Mouse (Mus musculus) hindlimb bud, embryonic 11.5 days (tissue): ENCODE results near the gene Nuak2.
A peak's percentile ranks its signal among the peaks of the same experiment; 100 is the strongest.
"Not testable (repeated sequence)": the region's sequence is repeated elsewhere in the genome, so short reads cannot be mapped to it uniquely, and the experiment has no call there.

Experiments used
- DNase-seq: peaks from one replicate; pipeline ENCODE4 v3.0.0-alpha.2; 2012; ENCODE audit warnings: low read depth, low spot score; ENCODE audit errors: extremely low spot score

Gene Nuak2

GRCm38 (mm10) chr1:132348401-132348800 lies 32.5 kb downstream of the Nuak2 start:
- no peak for DNase-seq

- not testable (repeated sequence) for DNase-seq
These were observed 33.1 kb downstream of the Nuak2 start for GRCm38 (mm10) chr1:132349049-132349448.

DNA sequence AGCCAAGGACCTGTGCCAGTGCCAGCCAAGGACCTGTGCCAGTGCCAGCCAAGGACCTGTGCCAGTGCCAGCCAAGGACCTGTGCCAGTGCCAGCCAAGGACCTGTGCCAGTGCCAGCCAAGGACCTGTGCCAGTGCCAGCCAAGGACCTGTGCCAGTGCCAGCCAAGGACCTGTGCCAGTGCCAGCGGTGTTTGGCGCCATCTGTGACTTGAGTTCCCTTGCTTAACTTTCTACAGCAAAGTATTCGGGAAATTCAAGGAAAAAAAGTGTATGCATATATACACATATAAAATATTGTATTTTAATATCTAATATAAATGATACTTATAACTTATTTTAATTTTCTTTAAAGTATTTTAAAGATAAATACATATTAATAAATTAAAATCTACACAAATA lies 33.7 kb downstream of the Nuak2 start:
- DNase-seq, result not testable (repeated sequence)

DNA sequence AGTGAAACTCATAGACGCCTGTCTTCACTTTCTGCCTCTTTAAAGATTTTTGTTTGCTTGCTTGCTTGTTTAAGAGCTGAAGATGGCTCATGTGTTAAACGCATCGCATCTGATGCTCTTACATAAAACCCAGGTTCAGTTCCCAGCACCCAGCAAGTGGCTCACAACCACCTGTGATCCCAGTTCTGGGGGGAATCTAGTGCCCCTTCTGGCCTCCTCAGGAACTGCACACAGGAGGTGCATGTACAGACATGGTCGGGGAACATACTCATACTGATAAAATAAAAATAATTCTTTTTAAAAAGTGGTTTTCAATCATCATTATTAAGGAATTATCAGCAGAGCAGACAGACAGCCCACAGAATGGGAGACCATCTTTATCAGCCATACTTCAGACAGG lies 35.1 kb downstream of the Nuak2 start:
- DNase-seq, result no peak

DNA sequence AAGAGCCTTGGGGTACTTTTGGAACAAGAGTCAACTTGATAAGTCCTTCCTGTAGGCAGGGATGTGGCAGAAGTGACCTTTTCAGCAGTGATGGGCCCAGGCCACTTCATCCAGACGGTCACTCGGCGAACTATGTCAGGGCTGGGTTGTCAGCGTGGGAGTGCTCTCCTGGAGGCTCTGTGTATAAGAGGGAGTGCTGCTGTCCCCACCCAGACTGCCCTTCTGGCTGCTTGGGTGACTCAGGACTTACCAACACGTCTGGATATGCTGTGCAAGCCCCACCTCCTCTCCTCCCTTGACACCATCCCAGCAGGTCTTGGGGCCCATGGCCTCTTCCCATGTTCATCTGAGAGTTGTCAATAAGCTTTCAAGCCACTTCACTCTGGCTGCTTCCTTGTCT lies 37.5 kb downstream of the Nuak2 start:
- DNase-seq, result no peak

DNA sequence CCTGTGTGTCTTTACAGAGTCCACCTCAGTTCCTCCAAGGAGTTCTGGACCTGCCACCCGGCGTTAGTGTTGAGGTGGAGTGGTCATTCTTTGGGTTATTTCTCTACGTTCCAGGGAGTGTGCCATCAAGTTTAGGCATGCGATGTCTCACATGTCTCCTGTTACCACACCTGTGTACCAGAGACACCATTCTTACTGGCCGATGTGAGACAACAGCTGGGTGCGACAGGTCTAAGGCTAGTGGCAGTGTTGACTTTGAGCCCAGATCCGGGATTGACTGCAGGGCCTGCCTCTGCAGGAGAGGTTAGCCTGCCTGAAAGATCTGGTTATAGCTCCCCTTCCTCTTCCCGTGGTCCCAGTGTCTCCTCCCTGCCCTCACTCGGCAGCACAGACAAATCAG lies 38.3 kb downstream of the Nuak2 start:
- no peak for DNase-seq

GRCm38 (mm10) chr1:132355162-132355601 lies 39.3 kb downstream of the Nuak2 start:
- DNase-seq, result no peak

DNA sequence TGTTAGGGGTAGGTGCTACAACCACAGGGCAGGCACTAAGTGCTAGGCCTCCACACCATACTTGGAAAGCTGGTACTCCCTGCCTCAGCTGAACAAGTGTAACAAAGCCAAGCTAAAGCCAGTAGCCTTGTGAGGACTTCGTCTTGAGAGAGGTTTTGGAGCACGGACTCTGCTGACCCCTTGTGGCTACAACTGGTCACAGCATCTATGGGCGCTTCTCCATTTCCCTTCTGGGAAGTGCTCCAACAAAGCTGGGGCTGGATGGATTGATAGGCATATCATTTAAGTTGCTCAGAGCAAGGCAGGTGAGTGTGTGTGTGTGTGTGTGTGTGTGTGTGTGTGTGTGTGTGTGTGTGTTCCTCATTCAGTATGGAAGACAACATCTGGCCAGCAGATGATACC lies 39.9 kb downstream of the Nuak2 start:
- DNase-seq, result peak; percentile 85

DNA sequence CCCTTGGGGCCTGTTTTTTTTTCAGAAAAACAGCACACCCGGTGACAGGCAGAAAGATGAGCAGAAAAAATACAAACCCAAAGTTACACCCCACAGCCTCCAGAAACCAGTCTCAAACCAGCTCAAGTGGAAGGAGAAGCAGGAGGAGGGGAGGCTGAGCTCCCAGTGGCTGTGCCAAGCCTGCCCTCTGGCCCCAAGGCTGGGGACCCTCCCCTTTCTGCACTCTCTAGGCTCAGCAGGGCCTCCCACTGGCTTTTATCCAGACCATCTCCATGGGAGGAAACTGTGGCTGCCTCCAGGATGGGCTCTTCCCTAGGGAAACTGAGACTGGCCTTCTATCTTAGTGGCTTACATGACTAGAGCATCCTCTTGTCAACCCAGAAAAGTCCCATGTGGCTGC lies 40.9 kb downstream of the Nuak2 start:
- no peak for DNase-seq

- DNase-seq, result no peak
These were observed 46.0 kb downstream of the Nuak2 start for GRCm38 (mm10) chr1:132361959-132362358.

DNA sequence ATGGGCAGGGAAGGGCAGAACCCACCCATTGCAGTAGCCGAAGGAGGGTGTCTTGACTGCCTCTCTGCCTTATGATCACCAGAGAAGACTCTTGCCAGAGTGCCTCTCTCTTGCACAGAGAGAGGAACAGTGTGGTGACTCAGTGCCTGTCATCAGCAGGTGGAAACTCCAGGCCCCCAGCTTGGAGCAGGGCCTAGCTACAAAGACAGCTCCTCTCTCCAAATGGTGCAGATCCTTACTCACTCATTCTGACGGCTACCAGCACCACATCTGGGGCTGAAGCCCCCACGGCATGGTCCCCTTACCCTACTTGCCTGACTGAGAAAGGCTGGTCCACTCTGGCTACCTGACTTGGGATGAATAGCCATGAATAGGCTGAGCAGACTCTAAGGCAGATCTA lies 48.5 kb downstream of the Nuak2 start:
- no peak for DNase-seq

DNA sequence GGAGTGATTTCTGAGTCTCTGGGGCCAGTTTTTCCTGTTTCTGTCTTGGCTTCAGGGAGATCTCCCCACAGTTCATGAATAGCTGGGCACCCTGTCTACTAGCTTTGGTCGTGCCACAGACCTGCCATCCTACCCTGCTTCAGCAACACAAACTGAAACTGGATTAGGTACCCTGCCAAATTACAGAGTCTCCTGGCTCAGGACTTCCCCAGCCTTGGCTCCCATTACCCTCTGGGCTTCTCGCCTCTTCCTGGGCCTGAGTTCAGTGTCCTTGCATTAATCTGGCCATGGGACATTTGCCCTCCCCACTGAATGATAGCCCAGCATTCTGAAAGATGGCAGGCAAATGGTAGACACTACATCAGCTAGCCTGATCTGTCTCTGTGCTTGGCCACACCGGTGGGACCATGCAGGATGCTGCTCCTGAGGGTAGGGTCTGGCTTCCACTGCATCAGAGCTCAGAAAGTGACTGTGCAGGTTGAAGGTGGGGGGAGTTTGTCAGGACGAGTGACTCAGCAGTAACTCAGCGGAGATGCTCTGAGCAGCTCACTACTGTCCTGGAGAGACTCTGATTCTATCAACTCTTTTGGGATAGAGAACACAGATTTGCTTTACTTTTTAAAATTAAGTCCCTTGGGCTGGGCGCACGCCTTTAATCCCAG lies 49.1 kb downstream of the Nuak2 start:
- DNase-seq, result no peak

GRCm38 (mm10) chr1:132365645-132366044 lies 49.7 kb downstream of the Nuak2 start:
- no peak for DNase-seq

GRCm38 (mm10) chr1:132366235-132366634 lies 50.3 kb downstream of the Nuak2 start:
- DNase-seq, result no peak

- no peak for DNase-seq
These were observed 51.0 kb downstream of the Nuak2 start for GRCm38 (mm10) chr1:132366937-132367336.

DNA sequence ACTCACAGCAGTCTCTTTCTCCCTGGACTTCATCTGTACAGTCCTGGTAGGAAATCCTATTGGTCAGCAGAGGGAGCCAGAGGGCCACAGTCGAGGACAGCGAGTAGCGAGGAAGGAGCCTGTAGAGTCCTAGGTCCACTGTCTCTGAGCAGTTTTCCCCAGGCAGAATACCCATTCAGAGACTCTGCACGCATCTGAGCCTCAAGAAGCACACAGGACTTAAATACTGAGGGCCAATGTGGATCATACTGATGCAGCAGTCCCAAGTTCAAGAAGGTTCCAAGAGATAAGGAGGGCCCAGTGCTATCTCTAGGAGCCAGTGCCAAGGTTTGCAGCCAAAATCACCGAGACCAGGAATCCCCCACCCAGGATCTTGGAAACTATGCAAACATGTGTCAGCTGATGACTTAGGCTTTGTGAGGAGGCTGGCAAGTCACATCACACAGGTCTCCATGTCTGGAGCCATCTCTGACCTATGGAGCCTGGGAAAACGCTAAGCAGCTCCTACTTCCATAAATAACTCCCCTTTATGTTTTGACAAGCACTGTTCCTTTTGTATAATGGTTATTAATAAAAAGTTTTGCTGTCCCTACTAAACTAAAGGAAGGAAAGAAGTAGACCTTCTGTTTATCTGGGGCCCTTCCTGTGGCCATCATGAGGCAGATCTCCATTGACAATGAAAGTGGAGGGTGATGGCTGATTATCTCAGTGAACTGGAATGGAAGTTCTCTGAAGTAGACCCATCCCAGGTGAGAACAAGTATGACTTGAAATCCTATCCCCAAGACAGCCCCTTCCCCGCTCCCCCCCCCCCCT lies 52.0 kb downstream of the Nuak2 start:
- no peak for DNase-seq

DNA sequence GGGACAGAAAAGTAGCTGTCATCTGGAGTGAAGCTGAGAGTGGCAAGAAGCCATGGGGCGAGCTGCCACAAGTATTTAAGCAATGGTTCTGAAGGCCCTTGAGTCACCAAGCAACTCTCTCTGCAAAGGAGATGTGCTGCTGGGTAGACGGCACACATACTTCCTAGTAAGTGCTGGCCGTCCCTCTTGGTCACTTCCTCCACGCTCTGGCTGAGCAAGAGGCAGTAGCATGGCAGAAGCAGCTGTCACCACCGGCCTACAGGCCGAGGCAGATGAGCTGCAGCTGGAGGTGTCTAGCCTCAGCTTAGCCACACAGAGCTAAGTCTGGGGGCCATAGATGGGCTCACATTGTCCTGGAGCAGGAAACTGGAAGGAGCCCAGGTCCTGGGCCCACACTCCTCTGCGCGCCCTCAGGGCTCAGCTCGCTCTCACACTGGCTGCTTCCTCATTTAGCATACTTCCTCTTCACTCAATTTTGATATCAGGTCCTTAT lies 54.8 kb downstream of the Nuak2 start:
- no peak for DNase-seq

DNA sequence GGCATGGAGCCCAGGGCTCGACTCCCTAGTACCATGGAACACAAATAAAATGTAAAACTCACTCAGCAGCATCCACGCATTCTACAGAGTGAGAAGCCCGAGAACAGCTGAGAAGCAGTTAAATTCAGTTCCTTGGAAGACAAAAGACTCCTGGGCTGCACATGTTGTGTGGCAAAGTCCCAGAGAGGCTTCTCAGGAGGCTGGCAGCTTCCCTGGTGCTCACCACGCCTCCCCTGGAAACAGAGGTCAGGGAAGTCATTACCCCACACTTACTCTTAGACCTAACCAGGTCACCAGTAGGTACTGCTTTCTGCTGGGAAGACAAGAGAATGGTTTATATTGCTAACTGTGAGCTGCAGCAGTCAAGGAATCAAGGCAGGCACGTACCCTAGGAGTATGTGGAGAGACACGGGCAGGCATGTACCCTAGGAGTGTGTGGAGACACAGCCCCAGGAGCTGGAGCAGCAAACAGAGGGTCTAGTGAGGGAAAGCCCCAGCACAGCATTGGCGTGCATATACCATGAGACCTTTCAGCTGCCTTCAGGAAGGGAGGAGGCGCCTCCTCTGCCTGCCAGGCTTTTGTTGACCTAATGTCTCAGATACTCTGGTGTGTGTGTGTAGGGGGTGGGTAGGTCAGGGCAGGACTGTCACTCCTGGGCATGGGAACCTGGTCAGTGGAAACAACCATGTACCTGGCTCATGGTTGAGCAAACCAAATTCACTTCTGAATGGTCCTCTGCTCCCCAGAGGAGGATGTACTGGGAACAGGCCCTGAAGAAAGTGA lies 55.6 kb downstream of the Nuak2 start:
- no peak for DNase-seq

GRCm38 (mm10) chr1:132372354-132372753 lies 56.4 kb downstream of the Nuak2 start:
- no peak for DNase-seq

DNA sequence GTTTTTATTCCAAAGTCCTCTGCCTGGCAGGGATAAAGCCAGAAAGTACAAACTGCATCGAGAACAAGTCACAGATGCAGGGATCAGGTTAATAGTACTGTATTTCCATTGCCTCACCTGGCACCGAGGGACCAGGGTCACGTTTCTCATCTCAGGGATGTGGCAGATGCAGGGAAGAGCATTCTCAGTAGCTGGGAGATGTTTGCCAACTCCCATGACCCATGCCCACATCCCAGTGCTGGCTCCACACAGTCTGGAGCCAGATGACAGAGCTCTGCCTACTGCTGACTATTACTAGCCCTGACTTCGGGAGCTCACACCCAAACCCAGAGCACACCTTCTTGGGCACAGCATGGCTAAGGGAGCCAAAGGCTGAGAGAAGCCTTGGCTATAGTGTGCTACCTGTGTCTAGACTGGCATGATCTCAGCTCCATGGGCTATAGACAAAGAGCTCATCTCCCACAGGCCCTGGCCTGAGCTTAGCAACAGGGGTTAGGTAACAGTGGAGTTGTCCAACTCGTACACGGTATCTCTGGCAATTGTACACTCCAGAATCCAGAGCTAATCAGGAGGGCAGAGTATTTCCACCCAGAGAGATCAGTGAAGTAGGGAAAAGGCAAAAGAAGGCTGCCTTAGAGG lies 57.1 kb downstream of the Nuak2 start:
- DNase-seq, result no peak
